Mouse (Mus musculus) embryonic facial prominence, embryonic 13.5 days (tissue): ENCODE data around the gene Zfp292. TPM values are rescaled to one million over a fixed set of nuclear protein-coding genes. Genes with fewer than 3 reads are reported as not detected.

ENCODE experiments used
- ATAC-seq: fragments of 200-750 bp; cut with Nextera tagmentation; 2 replicates; pipeline ENCODE4 v1.8.0; 2017; ENCODE audit warnings: low read depth; ENCODE audit not compliant: insufficient number of reproducible peaks, insufficient read depth, low FRiP score, low TSS enrichment
- H3K27ac ChIP-seq: fragments of 300-500 bp; sonication (generic); 2 replicates; pipeline ENCODE4 v1.5.1; 2015; ENCODE audit warnings: moderate library complexity, mild to moderate bottlenecking, inconsistent platforms
- H3K27me3 ChIP-seq: fragments of 300-500 bp; sonication (generic); 2 replicates; pipeline ENCODE4 v1.6.1; 2015; ENCODE audit warnings: mild to moderate bottlenecking, inconsistent platforms
- H3K36me3 ChIP-seq: fragments of 300-500 bp; sonication (generic); 2 replicates; pipeline ENCODE4 v1.6.1; 2015; ENCODE audit warnings: mild to moderate bottlenecking, inconsistent platforms
- H3K4me1 ChIP-seq: fragments of 300-500 bp; sonication (generic); 2 replicates; pipeline ENCODE4 v1.6.1; 2015; ENCODE audit warnings: inconsistent platforms
- H3K4me2 ChIP-seq: fragments of 300-500 bp; sonication (generic); 2 replicates; pipeline ENCODE4 v1.6.1; 2015; ENCODE audit warnings: moderate library complexity, mild to moderate bottlenecking, inconsistent platforms
- H3K4me3 ChIP-seq: fragments of 300-500 bp; sonication (generic); 2 replicates; pipeline ENCODE4 v1.5.1; 2015; ENCODE audit warnings: mild to moderate bottlenecking, inconsistent platforms
- H3K9ac ChIP-seq: fragments of 300-500 bp; sonication (generic); 2 replicates; pipeline ENCODE4 v1.6.1; 2015; ENCODE audit warnings: mild to moderate bottlenecking, inconsistent platforms
- H3K9me3 ChIP-seq: fragments of 300-500 bp; sonication (generic); 2 replicates; pipeline ENCODE4 v1.6.1; 2016; ENCODE audit warnings: inconsistent platforms
- WGBS: fragments of 180-500 bp; shearing (Covaris S2); methylation state at CpG from one replicate; pipeline ENCODE4 v1.1.7; 2015; ENCODE audit warnings: mixed read lengths; 5-methylcytosine and 5-hydroxymethylcytosine counted together
- polyA plus RNA-seq: library from polyadenylated mRNA; unstranded; fragments of >200 nt; fragmentation: Nextera tagmentation; extraction: Ambion mirVana; gene quantifications from 2 replicates; pipeline ENCODE4 v1.2.1, GENCODE M21; 2015

Gene Zfp292
- polyA plus RNA-seq, 1 experiment from 2014 or later, result 22.2 TPM

DNA sequence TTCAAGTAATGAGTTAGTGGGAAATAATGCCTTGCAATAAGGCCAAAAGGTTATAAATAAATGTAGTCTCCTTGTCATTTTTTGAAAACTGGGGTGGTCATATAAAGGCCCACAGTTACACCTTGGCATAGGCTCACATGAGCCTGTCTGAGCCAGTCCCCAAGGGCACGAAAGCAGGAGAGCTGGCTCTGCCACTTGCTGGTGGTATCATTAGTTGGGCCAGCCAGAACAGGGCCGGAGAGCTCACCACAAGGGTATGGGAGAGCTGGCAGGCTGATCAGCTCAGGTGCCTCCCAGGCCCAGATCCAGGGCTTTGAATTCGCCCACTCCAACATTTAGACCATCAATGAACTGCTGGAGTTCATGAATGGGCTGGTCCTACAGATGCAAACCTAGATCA, 96.3 kb downstream of the Zfp292 start:
- ATAC-seq, result no peak
- 82% methylated on average over 3 of the region's 3 CpGs for WGBS
- Histone ChIP-seq H3K9me3 (no peaks in the 10 kb centered on the region), H3K4me1 (no peaks in the 10 kb centered on the region), H3K9ac (no peak overlapping the region), H3K27me3 (no peaks in the 10 kb centered on the region), H3K4me3 (no peak overlapping the region), H3K4me2 (no peak overlapping the region), H3K27ac (no peak overlapping the region), H3K36me3 (no peaks in the 10 kb centered on the region)

DNA sequence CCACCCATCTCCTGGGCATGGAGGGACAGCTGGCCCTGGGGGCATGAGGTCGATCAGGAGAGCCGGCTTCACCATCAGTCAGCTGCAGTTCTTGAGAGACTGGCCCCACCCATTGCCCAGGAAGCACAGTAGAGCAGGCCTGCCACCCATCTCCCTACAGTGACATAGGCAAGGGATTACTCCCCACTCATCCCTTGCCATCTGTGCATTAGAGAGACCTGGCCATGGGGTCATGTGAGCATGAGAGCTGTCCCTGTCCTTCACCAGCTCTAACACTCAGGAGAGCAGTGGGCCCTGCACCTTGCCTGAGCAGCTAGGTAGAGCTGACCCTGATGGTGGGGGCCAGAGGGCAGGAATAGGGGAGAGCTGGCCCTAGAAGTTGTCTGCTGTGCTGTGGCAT, 97.1 kb downstream of the Zfp292 start:
- Histone ChIP-seq H3K9me3 (no peaks in the 10 kb centered on the region), H3K9ac (no peak overlapping the region), H3K27ac (no peak overlapping the region), H3K27me3 (no peaks in the 10 kb centered on the region), H3K4me2 (no peak overlapping the region), H3K4me1 (no peaks in the 10 kb centered on the region), H3K4me3 (no peak overlapping the region), H3K36me3 (no peaks in the 10 kb centered on the region)
- WGBS, result 40% methylated on average over 2 of the region's 2 CpGs
- no peak for ATAC-seq

DNA sequence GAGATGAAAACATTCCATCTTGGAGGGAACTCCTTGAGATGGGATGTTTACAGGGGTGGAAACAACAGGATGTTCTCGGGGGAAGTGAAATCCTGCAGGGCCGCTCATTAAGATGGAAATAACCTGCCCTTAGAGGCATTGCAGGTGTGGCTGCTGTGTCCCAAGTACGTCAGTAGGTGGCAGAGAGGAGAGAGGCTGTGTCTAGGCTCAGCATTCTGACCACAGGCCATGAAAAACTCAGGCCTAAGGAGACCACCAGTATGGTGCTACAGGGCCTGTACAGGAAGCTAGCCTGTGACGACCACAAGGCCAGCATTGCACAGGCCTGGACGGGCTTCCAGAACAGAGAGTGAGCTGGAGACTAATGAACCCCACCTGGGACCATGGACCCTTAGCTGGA, 97.9 kb downstream of the Zfp292 start:
- Histone ChIP-seq H3K27ac (no peak overlapping the region), H3K4me2 (no peak overlapping the region), H3K36me3 (no peaks in the 10 kb centered on the region), H3K9ac (no peak overlapping the region), H3K9me3 (no peaks in the 10 kb centered on the region), H3K27me3 (no peaks in the 10 kb centered on the region), H3K4me3 (no peak overlapping the region), H3K4me1 (no peaks in the 10 kb centered on the region)
- 55% methylated on average over 5 of the region's 5 CpGs for WGBS
- ATAC-seq, result no peak

DNA sequence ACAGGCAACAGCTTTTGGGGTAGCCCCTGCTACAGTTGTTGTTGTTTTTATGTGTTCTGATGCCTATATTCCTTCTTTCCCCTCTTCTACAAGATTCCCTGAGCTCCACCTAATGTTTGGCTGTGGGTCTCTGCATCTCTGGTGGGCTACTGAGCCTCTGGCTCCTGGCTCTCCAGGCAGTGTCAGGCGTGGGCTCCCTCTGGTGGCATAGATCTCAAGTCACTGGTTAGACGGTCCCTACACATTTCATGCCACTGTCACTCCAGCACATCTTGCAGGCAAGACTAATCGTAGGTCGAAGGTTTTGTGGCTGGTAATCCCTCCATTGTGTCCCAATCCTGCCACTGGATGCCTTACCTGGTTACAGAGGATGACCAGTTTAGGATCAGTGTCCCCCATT, 100.0 kb downstream of the Zfp292 start:
- H3K27ac ChIP-seq, result no peak overlapping the region
- no peaks in the 10 kb centered on the region for H3K27me3 ChIP-seq
- H3K9me3 ChIP-seq, result no peaks in the 10 kb centered on the region
- no peak overlapping the region for H3K4me2 ChIP-seq
- 32% methylated on average over 4 of the region's 4 CpGs for WGBS
- no peaks in the 10 kb centered on the region for H3K36me3 ChIP-seq
- H3K9ac ChIP-seq, result no peak overlapping the region
- H3K4me3 ChIP-seq, result no peak overlapping the region
- no peaks in the 10 kb centered on the region for H3K4me1 ChIP-seq
- ATAC-seq, result no peak

DNA sequence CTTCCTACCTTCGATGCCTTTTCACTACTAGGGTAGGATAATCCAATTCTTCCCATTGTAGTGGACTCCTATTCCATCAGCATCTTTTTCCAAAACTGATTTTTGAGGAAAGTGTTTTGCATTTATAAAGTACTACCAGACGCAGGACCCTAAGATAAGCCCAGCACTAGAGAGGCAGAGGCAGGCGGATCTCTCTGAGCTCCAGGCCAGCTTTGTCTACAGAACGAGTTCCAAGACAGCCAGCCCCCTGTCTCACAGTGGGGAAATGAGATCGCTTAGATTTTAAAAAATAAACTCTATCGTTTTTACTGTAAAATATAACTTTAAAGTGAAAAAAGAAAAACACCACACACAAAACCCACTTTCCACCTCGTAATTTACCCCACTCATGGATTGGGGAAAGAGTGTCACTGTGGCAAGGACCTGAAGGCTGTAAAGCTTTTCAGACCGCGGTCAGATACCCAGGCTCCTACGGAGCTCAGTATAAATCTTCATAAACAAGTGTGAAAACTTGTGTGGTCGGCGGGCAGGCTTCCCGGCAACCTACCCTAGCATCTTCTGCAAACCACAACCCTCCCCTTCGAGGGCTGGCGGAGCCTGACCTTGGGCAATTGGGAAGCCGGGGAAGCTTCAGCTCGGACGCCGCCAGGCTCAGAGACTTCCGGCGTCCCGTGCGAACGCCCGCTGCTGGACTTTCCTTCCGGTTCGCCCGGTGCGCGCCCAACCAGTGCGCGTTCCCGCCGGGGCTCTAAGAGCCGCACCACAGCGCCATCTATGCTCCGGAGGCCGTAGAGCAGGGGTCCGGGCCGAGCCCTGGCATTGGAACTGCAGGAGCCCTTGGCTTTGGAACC, 104.9 kb downstream of the Zfp292 start, which contains the start of gene Smim8:
Smim8 (minus strand) TSS at position 747 of the 851 bp plus-strand sequence.
- Histone ChIP-seq H3K4me2 (peak within 1 kb of the TSS; percentile 72), H3K27me3 (no peaks in the 10 kb centered on the region), H3K4me1 (no peaks in the 10 kb centered on the region), H3K4me3 (peak within 1 kb of the TSS; percentile 67), H3K9me3 (no peaks in the 10 kb centered on the region), H3K9ac (peak within 1 kb of the TSS; percentile 83), H3K27ac (peak within 1 kb of the TSS; percentile 80), H3K36me3 (no peaks in the 10 kb centered on the region)
- 5% methylated on average over 40 of the region's 40 CpGs for WGBS
- ATAC-seq, result peak; percentile 80; the same call in 1 of the 2 replicates

DNA sequence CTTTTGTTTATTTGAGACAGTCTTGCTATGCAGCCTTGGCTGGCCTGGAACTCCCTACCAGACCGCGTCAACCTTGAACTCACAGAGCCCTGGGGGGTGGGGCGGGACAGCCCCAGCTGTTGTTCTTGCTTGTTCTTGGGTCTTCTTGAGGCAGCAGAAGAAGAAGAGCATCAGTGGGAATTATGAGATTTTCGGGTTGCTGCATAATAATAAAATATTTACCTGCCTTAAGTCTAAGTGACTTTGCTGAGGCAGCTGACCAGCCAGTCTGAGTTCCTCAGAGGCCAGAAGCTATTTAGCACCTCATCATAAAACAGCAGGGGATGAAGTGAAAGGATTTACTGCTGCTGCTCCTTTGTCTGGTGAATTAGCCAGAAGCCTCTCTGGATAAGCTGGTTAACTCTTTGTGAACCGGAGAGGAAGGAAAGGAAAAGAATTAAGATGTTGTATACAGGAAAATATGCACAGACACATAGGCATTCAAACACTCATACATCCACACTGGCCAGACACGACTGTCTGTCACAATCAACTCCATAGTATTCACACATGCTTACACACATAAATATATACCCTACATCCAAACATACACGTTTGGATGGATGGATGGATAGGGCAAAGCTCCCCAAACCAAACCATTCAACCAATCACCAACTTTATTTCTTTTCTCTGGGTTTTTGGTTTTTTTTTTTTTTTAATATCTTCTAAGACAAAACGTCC, 110.9 kb downstream of the Zfp292 start:
- ATAC-seq, result no peak
- Histone ChIP-seq H3K9ac (no peak overlapping the region), H3K27me3 (no peaks in the 10 kb centered on the region), H3K36me3 (peaks cover 19% of the 10 kb centered on the region), H3K27ac (no peak overlapping the region), H3K4me1 (no peaks in the 10 kb centered on the region), H3K4me2 (no peak overlapping the region), H3K4me3 (no peak overlapping the region), H3K9me3 (no peaks in the 10 kb centered on the region)
- 17% methylated on average over 8 of the region's 8 CpGs for WGBS

DNA sequence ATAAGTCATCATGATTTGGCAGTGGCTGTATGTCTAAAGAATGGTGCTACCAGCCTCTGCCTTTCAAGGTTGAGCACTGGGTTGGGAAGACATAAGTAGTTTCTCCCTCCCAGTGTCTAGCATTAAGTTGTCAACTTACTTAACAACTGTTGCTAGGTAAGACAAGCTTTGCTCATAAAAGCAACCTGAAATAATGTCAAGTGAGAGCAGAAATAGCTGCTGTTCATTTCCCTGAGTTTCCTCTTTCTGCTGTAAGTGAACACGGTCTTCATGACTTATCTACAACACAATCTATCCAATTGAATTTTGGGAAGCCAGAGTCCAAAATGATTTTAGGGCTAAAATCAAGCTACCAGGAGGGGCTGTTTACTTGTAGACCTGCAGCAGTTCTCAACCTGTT, 126.6 kb downstream of the Zfp292 start, which contains the start of gene Gm136:
Gm136 (minus strand) TSS at position 101 of the 400 bp plus-strand sequence.
- Histone ChIP-seq H3K4me1 (no peaks in the 10 kb centered on the region), H3K9ac (no peak within 1 kb of the TSS), H3K27me3 (no peaks in the 10 kb centered on the region), H3K27ac (no peak within 1 kb of the TSS), H3K4me2 (no peak within 1 kb of the TSS), H3K36me3 (no peaks in the 10 kb centered on the region), H3K4me3 (no peak within 1 kb of the TSS), H3K9me3 (no peaks in the 10 kb centered on the region)
- 71% methylated on average over 1 of the region's 1 CpGs for WGBS
- ATAC-seq, result no peak

Other genes with a start within 250 kb of the Zfp292 start
- gene Slc35a1, start 195.5 kb downstream of the Zfp292 start, polyA plus RNA-seq, result 50.4 and 50.9 TPM in 2 replicates
- gene Cfap206, start 152.8 kb downstream of the Zfp292 start, polyA plus RNA-seq, result 0.27 and 1.3 TPM in 2 replicates
- gene Gm136, start 126.7 kb downstream of the Zfp292 start, polyA plus RNA-seq, result not detected in 2 replicates
- gene Smim8, start 104.5 kb downstream of the Zfp292 start, polyA plus RNA-seq, result 54.0 and 55.2 TPM in 2 replicates
- 0.53 TPM in 1 of 2 replicates, not detected in the other for gene Cga, start 10.8 kb upstream of the Zfp292 start, polyA plus RNA-seq